Mouse (Mus musculus): ENCODE data around the gene Nr4a1. TPM values are rescaled to one million over a fixed set of nuclear protein-coding genes. Genes with fewer than 3 reads are reported as not detected.

Nr4a1 gene
- polyA plus RNA-seq, 1 experiment from 2014 or later: 5.0 TPM

GRCm38 (mm10) chr15:101221298-101222104, 32.6 kb upstream of the Nr4a1 start:
- no peak overlapping the region; the same call in 1 of the 2 replicates for H3K27ac ChIP-seq (ENCODE audit: low read depth, low read length)
- H3K9me3 ChIP-seq (ENCODE audit: control insufficient read depth, low read length): no peaks in the 10 kb centered on the region
- peak; percentile 59 for ATAC-seq (ENCODE audit: low FRiP score, low TSS enrichment)
- H3K4me1 ChIP-seq (ENCODE audit: control insufficient read depth, insufficient read depth, low read length): peaks cover 33% of the 10 kb centered on the region
- H3K27me3 ChIP-seq (ENCODE audit: control insufficient read depth, insufficient read depth, low read length): peaks cover 18% of the 10 kb centered on the region
- no peaks in the 10 kb centered on the region for H3K36me3 ChIP-seq (ENCODE audit: control insufficient read depth, insufficient read depth, low read length)
- WGBS: 2% methylated on average over 14 of the region's 14 CpGs
- H3K4me3 ChIP-seq (ENCODE audit: low read length): peak overlapping the region; percentile 16
- peak overlapping the region; percentile 47 for H3K4me2 ChIP-seq (replicated peaks; ENCODE audit: low read depth, low read length)
- H3K9ac ChIP-seq (ENCODE audit: low read depth, low read length): 0 out of 2 replicates have a peak overlapping the region, but pooled peaks have one; percentile 20

GRCm38 (mm10) chr15:101222897-101223482, 31.1 kb upstream of the Nr4a1 start:
- no peak for ATAC-seq (ENCODE audit: low FRiP score, low TSS enrichment)
- Histone ChIP-seq H3K4me3 (ENCODE audit: low read length) (no peak overlapping the region), H3K27ac (ENCODE audit: low read depth, low read length) (no peak overlapping the region), H3K4me2 (replicated peaks; ENCODE audit: low read depth, low read length) (no peak overlapping the region), H3K9ac (ENCODE audit: low read depth, low read length) (no peak overlapping the region), H3K4me1 (ENCODE audit: control insufficient read depth, insufficient read depth, low read length) (peaks cover 34% of the 10 kb centered on the region), H3K27me3 (ENCODE audit: control insufficient read depth, insufficient read depth, low read length) (peaks cover 18% of the 10 kb centered on the region), H3K9me3 (ENCODE audit: control insufficient read depth, low read length) (no peaks in the 10 kb centered on the region), H3K36me3 (ENCODE audit: control insufficient read depth, insufficient read depth, low read length) (no peaks in the 10 kb centered on the region)
- WGBS: 51% methylated on average over 13 of the region's 13 CpGs

GRCm38 (mm10) chr15:101223596-101223995, 30.5 kb upstream of the Nr4a1 start:
- H3K27me3 ChIP-seq (ENCODE audit: control insufficient read depth, insufficient read depth, low read length): peaks cover 18% of the 10 kb centered on the region
- ATAC-seq (ENCODE audit: low FRiP score, low TSS enrichment): no peak
- peak overlapping the region; percentile 96 for H3K4me2 ChIP-seq (replicated peaks; ENCODE audit: low read depth, low read length)
- no peaks in the 10 kb centered on the region for H3K9me3 ChIP-seq (ENCODE audit: control insufficient read depth, low read length)
- peak overlapping the region; percentile 76; the same call in 1 of the 2 replicates for H3K9ac ChIP-seq (ENCODE audit: low read depth, low read length)
- H3K4me1 ChIP-seq (ENCODE audit: control insufficient read depth, insufficient read depth, low read length): peaks cover 40% of the 10 kb centered on the region
- H3K4me3 ChIP-seq (ENCODE audit: low read length): peak overlapping the region; percentile 83
- no peaks in the 10 kb centered on the region for H3K36me3 ChIP-seq (ENCODE audit: control insufficient read depth, insufficient read depth, low read length)
- 3% methylated on average over 5 of the region's 5 CpGs for WGBS
- H3K27ac ChIP-seq (ENCODE audit: low read depth, low read length): no peak overlapping the region

DNA sequence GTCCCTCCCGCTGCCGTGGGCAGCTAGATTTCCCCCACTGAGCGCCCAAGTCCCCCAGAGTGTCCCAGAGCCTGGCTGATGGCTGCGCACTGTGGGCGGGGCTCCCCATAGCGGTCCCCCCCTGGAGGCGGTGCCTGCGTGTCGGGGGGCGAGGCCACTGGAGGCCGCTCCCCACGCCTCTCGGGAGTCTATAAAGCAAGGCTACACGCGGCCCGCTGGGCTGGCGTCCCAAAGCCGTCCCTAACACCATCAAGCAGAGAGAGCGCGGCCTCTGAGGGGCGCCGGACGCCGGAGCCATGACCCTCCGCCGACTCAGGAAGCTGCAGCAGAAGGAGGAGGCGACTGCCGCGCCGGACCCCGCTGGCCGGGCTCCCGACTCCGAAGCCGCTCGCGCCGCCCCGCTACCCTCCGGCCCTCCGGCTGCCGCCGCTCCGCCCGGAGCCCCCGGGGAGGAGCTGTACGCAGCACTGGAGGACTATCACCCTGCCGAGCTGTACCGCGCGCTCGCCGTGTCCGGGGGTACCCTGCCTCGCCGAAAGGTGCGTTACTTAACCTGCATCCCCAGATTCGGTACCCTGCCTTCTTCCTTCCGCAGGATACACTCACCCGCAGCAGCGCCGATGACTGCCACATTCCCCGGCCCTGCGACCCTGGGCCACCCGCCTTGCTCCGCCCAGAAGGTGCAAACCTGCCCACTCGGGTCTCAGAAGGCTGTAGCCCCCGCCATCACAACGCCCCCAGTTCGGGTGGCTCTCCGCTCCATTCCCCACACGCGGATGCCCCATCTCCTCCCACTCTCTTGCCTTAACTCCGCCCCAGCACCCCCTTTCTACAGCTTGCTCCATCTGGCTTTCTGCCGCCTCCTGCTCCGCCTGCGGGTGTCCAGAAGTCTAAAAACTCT, 29.8 kb upstream of the Nr4a1 start, which contains the start of gene Grasp:
Gene Grasp (plus strand): TSS at position 183 of the 901 bp plus-strand sequence.
- H3K9me3 ChIP-seq (ENCODE audit: control insufficient read depth, low read length): no peaks in the 10 kb centered on the region
- peaks cover 18% of the 10 kb centered on the region for H3K27me3 ChIP-seq (ENCODE audit: control insufficient read depth, insufficient read depth, low read length)
- H3K36me3 ChIP-seq (ENCODE audit: control insufficient read depth, insufficient read depth, low read length): peaks cover 4% of the 10 kb centered on the region; the same call in 1 of the 2 replicates
- peak within 1 kb of the TSS; percentile 83 for H3K4me3 ChIP-seq (ENCODE audit: low read length)
- H3K27ac ChIP-seq (ENCODE audit: low read depth, low read length): peak within 1 kb of the TSS; percentile 85
- H3K4me1 ChIP-seq (ENCODE audit: control insufficient read depth, insufficient read depth, low read length): peaks cover 40% of the 10 kb centered on the region
- peak within 1 kb of the TSS; percentile 76 for H3K9ac ChIP-seq (ENCODE audit: low read depth, low read length)
- H3K4me2 ChIP-seq (replicated peaks; ENCODE audit: low read depth, low read length): peak within 1 kb of the TSS; percentile 96
- peak; percentile 91 for ATAC-seq (ENCODE audit: low FRiP score, low TSS enrichment)
- WGBS: under 1% methylated on average over 77 of the region's 77 CpGs

GRCm38 (mm10) chr15:101224977-101225376, 29.1 kb upstream of the Nr4a1 start:
- H3K27me3 ChIP-seq (ENCODE audit: control insufficient read depth, insufficient read depth, low read length): peaks cover 18% of the 10 kb centered on the region
- H3K9ac ChIP-seq (ENCODE audit: low read depth, low read length): peak overlapping the region; percentile 76
- H3K9me3 ChIP-seq (ENCODE audit: control insufficient read depth, low read length): no peaks in the 10 kb centered on the region
- peak overlapping the region; percentile 85 for H3K27ac ChIP-seq (ENCODE audit: low read depth, low read length)
- 5% methylated on average over 14 of the region's 14 CpGs for WGBS
- peaks cover 6% of the 10 kb centered on the region; the same call in 1 of the 2 replicates for H3K36me3 ChIP-seq (ENCODE audit: control insufficient read depth, insufficient read depth, low read length)
- H3K4me3 ChIP-seq (ENCODE audit: low read length): peak overlapping the region; percentile 83
- peak overlapping the region; percentile 96 for H3K4me2 ChIP-seq (replicated peaks; ENCODE audit: low read depth, low read length)
- H3K4me1 ChIP-seq (ENCODE audit: control insufficient read depth, insufficient read depth, low read length): peaks cover 40% of the 10 kb centered on the region
- ATAC-seq (ENCODE audit: low FRiP score, low TSS enrichment): no peak

GRCm38 (mm10) chr15:101227971-101228370, 26.1 kb upstream of the Nr4a1 start:
- peak overlapping the region; percentile 37; the same call in 1 of the 2 replicates for H3K9ac ChIP-seq (ENCODE audit: low read depth, low read length)
- peaks cover 12% of the 10 kb centered on the region for H3K27me3 ChIP-seq (ENCODE audit: control insufficient read depth, insufficient read depth, low read length)
- H3K36me3 ChIP-seq (ENCODE audit: control insufficient read depth, insufficient read depth, low read length): peaks cover 24% of the 10 kb centered on the region; the same call in 1 of the 2 replicates
- peak overlapping the region; percentile 89 for H3K27ac ChIP-seq (ENCODE audit: low read depth, low read length)
- no peak overlapping the region for H3K4me3 ChIP-seq (ENCODE audit: low read length)
- 10% methylated on average over 7 of the region's 7 CpGs for WGBS
- peak; percentile 60 for ATAC-seq (ENCODE audit: low FRiP score, low TSS enrichment)
- H3K4me1 ChIP-seq (ENCODE audit: control insufficient read depth, insufficient read depth, low read length): peaks cover 23% of the 10 kb centered on the region
- H3K4me2 ChIP-seq (replicated peaks; ENCODE audit: low read depth, low read length): peak overlapping the region; percentile 26
- no peaks in the 10 kb centered on the region for H3K9me3 ChIP-seq (ENCODE audit: control insufficient read depth, low read length)

DNA sequence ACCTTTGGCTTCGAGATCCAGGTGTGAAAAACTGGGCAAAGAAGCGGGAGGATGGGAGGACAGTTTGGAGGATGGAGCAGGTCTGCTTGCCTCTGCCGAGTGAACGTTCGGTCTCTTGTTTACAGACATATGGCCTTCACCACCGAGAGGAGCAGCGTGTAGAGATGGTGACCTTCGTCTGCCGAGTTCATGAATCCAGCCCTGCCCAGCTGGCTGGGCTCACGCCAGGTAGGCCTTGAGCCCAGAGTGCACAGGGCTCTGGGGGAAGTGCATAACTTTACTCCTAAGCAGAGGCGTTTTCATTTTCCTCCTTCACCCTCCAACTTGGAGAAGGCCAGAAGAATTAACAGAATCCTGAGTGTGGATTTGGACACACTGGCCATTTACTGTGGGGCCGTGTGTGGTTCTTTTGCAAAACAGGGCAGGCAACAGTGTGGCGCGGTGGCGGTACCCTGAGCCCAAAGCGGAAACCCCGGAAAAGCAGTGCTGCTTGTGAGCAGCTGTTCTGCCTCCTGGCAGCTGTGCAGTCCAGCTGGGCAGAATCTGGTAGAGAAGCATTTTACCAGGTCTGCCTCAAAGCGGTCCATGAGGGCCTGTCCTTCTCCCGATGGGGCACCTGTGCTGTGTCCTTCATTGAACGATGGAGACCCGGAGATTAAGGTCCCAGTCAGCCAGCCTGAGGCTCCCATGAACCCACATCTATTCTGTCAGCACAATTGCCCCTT, 25.0 kb upstream of the Nr4a1 start:
- peaks cover 17% of the 10 kb centered on the region for H3K4me1 ChIP-seq (ENCODE audit: control insufficient read depth, insufficient read depth, low read length)
- no peak overlapping the region for H3K4me3 ChIP-seq (ENCODE audit: low read length)
- no peak overlapping the region for H3K9ac ChIP-seq (ENCODE audit: low read depth, low read length)
- H3K27me3 ChIP-seq (ENCODE audit: control insufficient read depth, insufficient read depth, low read length): peaks cover 7% of the 10 kb centered on the region; the same call in 1 of the 2 replicates
- no peaks in the 10 kb centered on the region for H3K9me3 ChIP-seq (ENCODE audit: control insufficient read depth, low read length)
- WGBS: 84% methylated on average over 21 of the region's 21 CpGs
- no peak for ATAC-seq (ENCODE audit: low FRiP score, low TSS enrichment)
- no peak overlapping the region for H3K4me2 ChIP-seq (replicated peaks; ENCODE audit: low read depth, low read length)
- H3K27ac ChIP-seq (ENCODE audit: low read depth, low read length): 0 out of 2 replicates have a peak overlapping the region, but pooled peaks have one; percentile 89
- peaks cover 24% of the 10 kb centered on the region; the same call in 1 of the 2 replicates for H3K36me3 ChIP-seq (ENCODE audit: control insufficient read depth, insufficient read depth, low read length)

DNA sequence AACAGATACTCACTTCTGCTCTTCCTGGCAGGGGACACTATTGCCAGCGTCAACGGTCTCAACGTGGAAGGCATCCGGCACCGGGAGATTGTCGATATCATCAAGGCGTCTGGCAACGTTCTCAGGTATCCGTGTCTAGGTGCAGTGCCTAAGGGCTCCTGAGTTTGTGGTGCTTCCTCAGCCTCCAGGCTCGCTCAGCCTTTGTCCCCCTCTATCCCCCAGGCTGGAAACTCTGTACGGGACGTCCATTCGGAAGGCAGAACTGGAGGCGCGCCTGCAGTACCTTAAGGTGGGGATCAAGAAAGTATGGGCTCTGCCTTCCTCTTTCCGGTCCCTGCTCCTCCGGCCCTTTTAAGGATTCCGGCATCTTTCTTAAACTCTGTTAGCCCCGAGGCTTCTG, 23.6 kb upstream of the Nr4a1 start:
- Histone ChIP-seq H3K4me2 (replicated peaks; ENCODE audit: low read depth, low read length) (no peak overlapping the region), H3K27ac (ENCODE audit: low read depth, low read length) (no peak overlapping the region), H3K4me1 (ENCODE audit: control insufficient read depth, insufficient read depth, low read length) (peaks cover 7% of the 10 kb centered on the region; the same call in 1 of the 2 replicates), H3K36me3 (ENCODE audit: control insufficient read depth, insufficient read depth, low read length) (peaks cover 24% of the 10 kb centered on the region; the same call in 1 of the 2 replicates), H3K27me3 (ENCODE audit: control insufficient read depth, insufficient read depth, low read length) (no peaks in the 10 kb centered on the region), H3K4me3 (ENCODE audit: low read length) (no peak overlapping the region), H3K9me3 (ENCODE audit: control insufficient read depth, low read length) (no peaks in the 10 kb centered on the region), H3K9ac (ENCODE audit: low read depth, low read length) (no peak overlapping the region)
- ATAC-seq (ENCODE audit: low FRiP score, low TSS enrichment): no peak
- WGBS: 97% methylated on average over 19 of the region's 19 CpGs

Measured in kidney, embryonic 14.5 days (tissue).